Mouse (Mus musculus): ENCODE measurements around the gene Olfr221.

- no peak for TF ChIP-seq EP300 (IDR thresholded peaks at IDR 0.05; ENCODE audit: low read depth)
- peak; percentile 43 for TF ChIP-seq CTCF (IDR thresholded peaks at IDR 0.05; ENCODE audit: low read depth)
Measured at GRCm38 (mm10) chr14:51996231-51996841, 45.9 kb downstream of the Olfr221 start.

All from liver, postnatal 0 days (tissue).